Mouse (Mus musculus): ENCODE data around the gene Fnip2.
A peak's percentile ranks its signal among the peaks of the same experiment; 100 is the strongest.
"Not testable (repeated sequence)": the region's sequence is repeated elsewhere in the genome, so short reads cannot be mapped to it uniquely, and the experiment has no call there.

The Fnip2 gene

GRCm38 (mm10) chr3:79478400-79478799 lies 89.2 kb downstream of the Fnip2 start:
- no peak for DNase-seq (ENCODE audit: low read depth, low spot score)

- no peak for DNase-seq (ENCODE audit: low read depth, low spot score)
Measured at GRCm38 (mm10) chr3:79475980-79476379, 91.6 kb downstream of the Fnip2 start.

- peak; percentile 19 for DNase-seq (ENCODE audit: low read depth, low spot score)
Measured at GRCm38 (mm10) chr3:79474911-79475310, 92.7 kb downstream of the Fnip2 start.

GRCm38 (mm10) chr3:79472362-79472761 lies 95.2 kb downstream of the Fnip2 start:
- no peak for DNase-seq (ENCODE audit: low read depth, low spot score)

- no peak for DNase-seq (ENCODE audit: low read depth, low spot score)
Measured at GRCm38 (mm10) chr3:79469440-79469839, 98.2 kb downstream of the Fnip2 start.

- DNase-seq (ENCODE audit: low read depth, low spot score): no peak
Measured at GRCm38 (mm10) chr3:79458651-79459275, 108.8 kb downstream of the Fnip2 start.

- peak; percentile 57 for DNase-seq (ENCODE audit: low read depth, low spot score)
Measured at GRCm38 (mm10) chr3:79455761-79456160, 111.8 kb downstream of the Fnip2 start.

GRCm38 (mm10) chr3:79452696-79453263 lies 114.8 kb downstream of the Fnip2 start:
- DNase-seq (ENCODE audit: low read depth, low spot score): peak; percentile 77

- DNase-seq (ENCODE audit: low read depth, low spot score): peak; percentile 20
Measured at GRCm38 (mm10) chr3:79449361-79449760, 118.2 kb downstream of the Fnip2 start.

- no peak for DNase-seq (ENCODE audit: low read depth, low spot score)
Measured at GRCm38 (mm10) chr3:79448421-79448820, 119.2 kb downstream of the Fnip2 start.

GRCm38 (mm10) chr3:79446648-79447047 lies 120.9 kb downstream of the Fnip2 start:
- not testable (repeated sequence) for DNase-seq (ENCODE audit: low read depth, low spot score)

- DNase-seq (ENCODE audit: low read depth, low spot score): no peak
Measured at GRCm38 (mm10) chr3:79446124-79446523, 121.5 kb downstream of the Fnip2 start.

- no peak for DNase-seq (ENCODE audit: low read depth, low spot score)
Measured at GRCm38 (mm10) chr3:79445041-79445440, 122.6 kb downstream of the Fnip2 start.

GRCm38 (mm10) chr3:79443850-79444249 lies 123.7 kb downstream of the Fnip2 start:
- DNase-seq (ENCODE audit: low read depth, low spot score): no peak

GRCm38 (mm10) chr3:79440976-79441491 lies 126.6 kb downstream of the Fnip2 start:
- no peak for DNase-seq (ENCODE audit: low read depth, low spot score)

GRCm38 (mm10) chr3:79438276-79438675 lies 129.3 kb downstream of the Fnip2 start:
- DNase-seq (ENCODE audit: low read depth, low spot score): no peak

- no peak for DNase-seq (ENCODE audit: low read depth, low spot score)
Measured at GRCm38 (mm10) chr3:79436186-79436585, 131.4 kb downstream of the Fnip2 start.

- DNase-seq (ENCODE audit: low read depth, low spot score): no peak
Measured at GRCm38 (mm10) chr3:79434985-79435384, 132.6 kb downstream of the Fnip2 start.

GRCm38 (mm10) chr3:79434436-79434835 lies 133.2 kb downstream of the Fnip2 start:
- no peak for DNase-seq (ENCODE audit: low read depth, low spot score)

GRCm38 (mm10) chr3:79433593-79433992 lies 134.0 kb downstream of the Fnip2 start:
- DNase-seq (ENCODE audit: low read depth, low spot score): no peak

- DNase-seq (ENCODE audit: low read depth, low spot score): no peak
Measured at GRCm38 (mm10) chr3:79425441-79425840, 142.2 kb downstream of the Fnip2 start.

- no peak for DNase-seq (ENCODE audit: low read depth, low spot score)
Measured at GRCm38 (mm10) chr3:79418921-79419320, 148.7 kb downstream of the Fnip2 start.

- DNase-seq (ENCODE audit: low read depth, low spot score): peak; percentile 66
Measured at GRCm38 (mm10) chr3:79416944-79417680, 150.5 kb downstream of the Fnip2 start.
